Mouse (Mus musculus) lung, embryonic 14.5 days (tissue): ENCODE data around the gene Eme1. TPM values are rescaled to one million over a fixed set of nuclear protein-coding genes. Genes with fewer than 3 reads are reported as not detected.
A peak's percentile ranks its signal among the peaks of the same experiment; 100 is the strongest.

Source experiments
- ATAC-seq: fragments of 200-750 bp; cut with Nextera tagmentation; 2 replicates; pipeline ENCODE4 v1.8.0; 2017; ENCODE audit warnings: mild to moderate bottlenecking, moderate TSS enrichment, moderate library complexity; ENCODE audit not compliant: insufficient read depth
- DNase-seq: peaks from one replicate; pipeline ENCODE4 v3.0.0-alpha.2; 2015
- H3K27ac ChIP-seq: fragments of 300-500 bp; sonication (generic); 2 replicates; pipeline ENCODE4 v1.5.1; 2014; ENCODE audit warnings: low read depth, mild to moderate bottlenecking, moderate library complexity
- H3K27me3 ChIP-seq: fragments of 300-500 bp; sonication (generic); 2 replicates; pipeline ENCODE4 v1.6.1; 2014; ENCODE audit warnings: low read length, control low read depth; ENCODE audit not compliant: insufficient read depth
- H3K36me3 ChIP-seq: fragments of 300-500 bp; sonication (generic); 2 replicates; pipeline ENCODE4 v1.6.1; 2014; ENCODE audit warnings: control low read depth; ENCODE audit not compliant: insufficient read depth
- H3K4me1 ChIP-seq: fragments of 300-500 bp; sonication (generic); 2 replicates; pipeline ENCODE4 v1.6.1; 2014; ENCODE audit warnings: antibody characterized with exemption, control low read depth; ENCODE audit not compliant: insufficient read depth
- H3K4me2 ChIP-seq: fragments of 300-500 bp; sonication (generic); 2 replicates; pipeline ENCODE4 v1.6.1; 2014; ENCODE audit warnings: mild to moderate bottlenecking
- H3K4me3 ChIP-seq: fragments of 300-500 bp; sonication (generic); 2 replicates; pipeline ENCODE4 v1.5.1; 2014; ENCODE audit warnings: low read depth, low read length
- H3K9ac ChIP-seq: fragments of 300-500 bp; sonication (generic); 2 replicates; pipeline ENCODE4 v1.6.1; 2014
- H3K9me3 ChIP-seq: fragments of 300-500 bp; sonication (generic); 2 replicates; pipeline ENCODE4 v1.6.1; 2016; ENCODE audit warnings: low read depth, low read length, control low read depth
- CTCF ChIP-seq: IDR thresholded peaks from 2 replicates; pipeline ENCODE4 v1.5.1; 2016; ENCODE audit warnings: antibody characterized with exemption, low read depth
- WGBS: fragments of 180-500 bp; shearing (Covaris S2); extraction: QIAGEN DNeasy Blood & Tissue Kit; methylation state at CpG from one replicate; pipeline ENCODE4 v1.1.7; 2014; 5-methylcytosine and 5-hydroxymethylcytosine counted together
- polyA plus RNA-seq: library from polyadenylated mRNA; unstranded; fragments of >200 nt; fragmentation: Nextera tagmentation; extraction: Ambion mirVana; gene quantifications from 2 replicates; pipeline ENCODE4 v1.2.1, GENCODE M21; 2014

Gene Eme1
- polyA plus RNA-seq, 1 experiment from 2014 or later = 30.0 TPM

- Histone ChIP-seq H3K4me1 (no peaks in the 10 kb centered on the region), H3K36me3 (no peaks in the 10 kb centered on the region), H3K9ac (no peak overlapping the region), H3K27me3 (no peaks in the 10 kb centered on the region), H3K4me2 (no peak overlapping the region), H3K27ac (no peak overlapping the region), H3K4me3 (no peak overlapping the region), H3K9me3 (no peaks in the 10 kb centered on the region)
- no peak for ATAC-seq
- no peak for TF ChIP-seq CTCF
- 68% methylated on average over 7 of the region's 7 CpGs for WGBS
- DNase-seq = peak; percentile 33
Observed at GRCm38 (mm10) chr11:94596311-94596852, 57.4 kb downstream of the Eme1 start.

Other genes with a start within 250 kb of the Eme1 start
- gene Cacna1g, start 179.8 kb downstream of the Eme1 start, polyA plus RNA-seq = 12.9 and 13.5 TPM in 2 replicates
- gene Spata20, start 167.8 kb downstream of the Eme1 start, polyA plus RNA-seq = 0.42 TPM in 1 of 2 replicates, not detected in the other
- gene Epn3, start 154.0 kb downstream of the Eme1 start, polyA plus RNA-seq = 14.1 and 15.9 TPM in 2 replicates
- 3.2 and 3.3 TPM in 2 replicates for gene Mycbpap, start 132.2 kb downstream of the Eme1 start, polyA plus RNA-seq
- 3.6 and 4.2 TPM in 2 replicates for gene Rsad1, start 104.7 kb downstream of the Eme1 start, polyA plus RNA-seq
- gene Chad, start 88.9 kb downstream of the Eme1 start, polyA plus RNA-seq = 1.6 and 2.0 TPM in 2 replicates
- 10.2 and 10.4 TPM in 2 replicates for gene Acsf2, start 52.1 kb downstream of the Eme1 start, polyA plus RNA-seq
- 211 and 222 TPM in 2 replicates for gene Lrrc59, start 24.2 kb downstream of the Eme1 start, polyA plus RNA-seq
- gene Mrpl27, start 197 bp downstream of the Eme1 start, polyA plus RNA-seq = 137 TPM in 2 replicates
- 25.0 and 31.5 TPM in 2 replicates for gene Xylt2, start 23.6 kb upstream of the Eme1 start, polyA plus RNA-seq
- gene Gm11541, start 50.5 kb upstream of the Eme1 start, polyA plus RNA-seq = 1.5 and 2.0 TPM in 2 replicates
- 0.20 and 0.21 TPM in 2 replicates for gene Cdc34b, start 87.8 kb upstream of the Eme1 start, polyA plus RNA-seq
- not detected in 2 replicates for gene Tmem92, start 128.7 kb upstream of the Eme1 start, polyA plus RNA-seq